Mouse (Mus musculus): Measurements from ENCODE around the gene Aoah.

DNA sequence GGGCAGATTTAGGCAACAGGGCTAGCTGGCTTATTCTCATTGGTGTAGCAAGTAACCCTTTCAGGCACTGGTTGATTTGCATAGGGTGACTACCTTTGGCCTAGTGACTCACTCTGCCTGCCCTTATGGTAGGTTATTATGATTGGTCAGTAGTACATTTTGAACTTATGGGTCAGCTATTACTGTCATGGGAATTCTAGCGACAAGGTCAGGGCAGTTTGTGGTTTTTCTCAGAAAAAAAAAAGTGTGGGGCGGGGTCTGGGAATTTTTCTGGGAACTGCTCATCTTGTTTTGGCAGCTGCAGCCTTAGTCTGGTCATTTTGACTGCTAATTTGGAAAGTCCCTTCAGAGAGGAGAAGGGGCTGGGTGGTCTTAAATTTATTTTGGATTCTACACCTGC is 272.1 kb downstream of the Aoah start:
- no peak for TF ChIP-seq CTCF (IDR thresholded peaks at IDR 0.05; ENCODE audit: control insufficient read depth, insufficient read depth, insufficient read length)
- TF ChIP-seq USF1 (IDR thresholded peaks at IDR 0.05; ENCODE audit: low read depth), result no peak
- TF ChIP-seq FOSL1 (IDR thresholded peaks at IDR 0.05; ENCODE audit: insufficient read depth, low read length, poor library complexity, severe bottlenecking), result no peak
- TF ChIP-seq MYOD1 (IDR thresholded peaks at IDR 0.05; ENCODE audit: control insufficient read depth, insufficient read length, low read depth), result no peak
- TF ChIP-seq MYOG (IDR thresholded peaks at IDR 0.05; ENCODE audit: control insufficient read depth, extremely low read depth, insufficient read length), result no peak
- no peak for TF ChIP-seq MAX (IDR thresholded peaks at IDR 0.05)
- TF ChIP-seq CEBPB (IDR thresholded peaks at IDR 0.05; ENCODE audit: low read depth), result no peak

Data from C2C12 (cell line).